Mouse (Mus musculus): Measurements from ENCODE around the gene Lgr6.

- TF ChIP-seq CTCF (IDR thresholded peaks at IDR 0.05; ENCODE audit: borderline replicate concordance, extremely low read depth, insufficient read depth, insufficient read length) (no peak), POLR2A (IDR thresholded peaks at IDR 0.05; ENCODE audit: borderline replicate concordance, extremely low read depth, insufficient read depth, insufficient read length, poor library complexity, severe bottlenecking) (no peak)
Measured at GRCm38 (mm10) chr1:135019087-135019774, 85.8 kb downstream of the Lgr6 start.

All from brain, embryonic 14.5 days (tissue).